Mouse (Mus musculus) midbrain, embryonic 13.5 days (tissue): ENCODE measurements around the gene Pbx1. TPM values are rescaled to one million over a fixed set of nuclear protein-coding genes. Genes with fewer than 3 reads are reported as not detected.

Experiments used
- ATAC-seq: fragments of 200-750 bp; cut with Nextera tagmentation; 2 replicates; pipeline ENCODE4 v1.8.0; 2017; ENCODE audit warnings: mild to moderate bottlenecking, moderate TSS enrichment, moderate library complexity
- H3K27ac ChIP-seq: fragments of 300-500 bp; sonication (generic); 2 replicates; pipeline ENCODE4 v1.5.1; 2015; ENCODE audit warnings: inconsistent platforms, mild to moderate bottlenecking, moderate library complexity
- H3K27me3 ChIP-seq: fragments of 300-500 bp; sonication (generic); 2 replicates; pipeline ENCODE4 v1.6.1; 2015; ENCODE audit warnings: mild to moderate bottlenecking, inconsistent platforms
- H3K36me3 ChIP-seq: fragments of 300-500 bp; sonication (generic); 2 replicates; pipeline ENCODE4 v1.6.1; 2015; ENCODE audit warnings: mild to moderate bottlenecking, inconsistent platforms
- H3K4me1 ChIP-seq: fragments of 300-500 bp; sonication (generic); replicated peaks from 2 replicates; pipeline ENCODE4 v1.6.1; 2015; ENCODE audit warnings: inconsistent platforms
- H3K4me2 ChIP-seq: fragments of 300-500 bp; sonication (generic); replicated peaks from 2 replicates; pipeline ENCODE4 v1.6.1; 2015; ENCODE audit warnings: moderate library complexity, mild to moderate bottlenecking, inconsistent platforms
- H3K4me3 ChIP-seq: fragments of 300-500 bp; sonication (generic); replicated peaks from 2 replicates; pipeline ENCODE4 v1.5.1; 2015; ENCODE audit warnings: mild to moderate bottlenecking, inconsistent platforms
- H3K9ac ChIP-seq: fragments of 300-500 bp; sonication (generic); replicated peaks from 2 replicates; pipeline ENCODE4 v1.6.1; 2015; ENCODE audit warnings: mild to moderate bottlenecking, inconsistent platforms
- H3K9me3 ChIP-seq: fragments of 300-500 bp; sonication (generic); 2 replicates; pipeline ENCODE4 v1.6.1; 2016; ENCODE audit warnings: mild to moderate bottlenecking, inconsistent platforms
- WGBS: fragments of 180-500 bp; shearing (Covaris S2); methylation state at CpG from one replicate; pipeline ENCODE4 v1.1.7; 2015; 5-methylcytosine and 5-hydroxymethylcytosine counted together
- polyA plus RNA-seq: library from polyadenylated mRNA; unstranded; fragments of >200 nt; fragmentation: Nextera tagmentation; extraction: Ambion mirVana; gene quantifications from 2 replicates; pipeline ENCODE4 v1.2.1, GENCODE M21; 2015

Pbx1 gene
- polyA plus RNA-seq, 1 experiment from 2014 or later, result 91.4 TPM

DNA sequence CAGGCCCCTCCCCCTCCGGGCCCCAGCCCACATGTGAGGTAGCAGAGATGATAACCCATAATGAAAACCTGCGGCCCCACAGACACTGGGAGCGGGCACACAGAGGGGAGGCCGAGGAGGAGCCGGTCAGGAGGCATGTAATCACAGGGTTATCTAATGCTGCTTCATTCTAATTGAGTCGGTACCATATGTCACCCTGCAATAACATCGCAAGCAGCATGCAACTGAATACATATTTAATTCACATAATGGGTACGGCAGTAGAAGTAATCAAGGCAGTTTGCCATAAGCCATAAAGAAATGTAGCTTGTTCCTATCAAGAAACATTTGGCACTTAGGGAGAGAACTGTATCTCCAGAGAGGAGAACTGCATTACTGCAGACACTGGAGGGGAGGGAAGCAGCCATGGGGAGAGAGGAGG is 123.0 kb downstream of the Pbx1 start:
- H3K27me3 ChIP-seq, result no peaks in the 10 kb centered on the region
- no peak overlapping the region for H3K4me3 ChIP-seq
- H3K4me2 ChIP-seq, result no peak overlapping the region
- peak overlapping the region; percentile 72 for H3K27ac ChIP-seq
- peaks cover 49% of the 10 kb centered on the region for H3K4me1 ChIP-seq
- peak overlapping the region; percentile 23; the same call in 1 of the 2 replicates for H3K9ac ChIP-seq
- peak; percentile 44; the same call in 1 of the 2 replicates for ATAC-seq
- 51% methylated on average over 8 of the region's 8 CpGs for WGBS
- no peaks in the 10 kb centered on the region for H3K36me3 ChIP-seq
- H3K9me3 ChIP-seq, result no peaks in the 10 kb centered on the region

DNA sequence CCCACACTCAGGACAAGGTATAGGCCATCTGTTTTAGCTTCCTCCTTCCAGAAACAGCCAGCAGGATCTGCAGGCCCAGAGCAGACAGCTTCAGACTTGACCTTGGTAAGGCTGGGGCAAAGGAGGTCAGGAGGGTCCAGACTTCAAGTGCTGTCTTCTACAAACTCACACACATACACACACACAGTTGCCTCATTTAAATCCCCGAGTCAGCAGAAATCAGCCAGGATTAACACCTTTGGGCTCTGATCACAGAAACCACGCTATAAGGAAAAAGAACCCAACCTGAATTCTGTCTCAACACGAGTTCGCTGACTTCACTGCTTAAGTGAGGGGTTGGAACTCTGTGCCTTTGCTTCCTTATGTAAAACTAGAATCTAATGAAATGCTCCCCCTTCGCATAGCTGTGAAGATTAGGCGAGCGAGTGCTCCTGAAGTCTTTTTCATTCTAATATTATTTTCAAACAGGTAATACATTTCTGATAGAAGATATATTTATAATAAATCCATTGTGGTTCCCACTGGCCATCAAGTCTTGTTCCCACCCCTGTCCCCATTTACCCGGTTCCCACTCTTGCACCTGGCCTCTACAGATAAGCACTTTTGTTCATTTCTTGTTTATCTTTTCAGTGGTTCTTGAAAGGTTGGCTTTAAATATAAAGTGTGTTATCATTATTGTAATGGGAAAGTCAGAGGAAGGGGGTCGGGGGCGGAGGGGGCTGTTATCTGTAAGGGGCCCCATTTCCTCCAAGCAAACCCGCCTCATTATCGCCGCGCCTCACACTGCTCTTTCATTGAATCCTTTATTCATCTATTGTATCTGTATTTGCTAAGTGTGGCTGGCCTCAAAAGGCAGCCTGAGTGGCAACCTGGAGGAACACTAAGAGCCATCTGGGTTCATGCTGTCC is 124.5 kb downstream of the Pbx1 start:
- WGBS, result 55% methylated on average over 14 of the region's 14 CpGs
- peak overlapping the region; percentile 72; the same call in 1 of the 2 replicates for H3K27ac ChIP-seq
- no peaks in the 10 kb centered on the region for H3K9me3 ChIP-seq

DNA sequence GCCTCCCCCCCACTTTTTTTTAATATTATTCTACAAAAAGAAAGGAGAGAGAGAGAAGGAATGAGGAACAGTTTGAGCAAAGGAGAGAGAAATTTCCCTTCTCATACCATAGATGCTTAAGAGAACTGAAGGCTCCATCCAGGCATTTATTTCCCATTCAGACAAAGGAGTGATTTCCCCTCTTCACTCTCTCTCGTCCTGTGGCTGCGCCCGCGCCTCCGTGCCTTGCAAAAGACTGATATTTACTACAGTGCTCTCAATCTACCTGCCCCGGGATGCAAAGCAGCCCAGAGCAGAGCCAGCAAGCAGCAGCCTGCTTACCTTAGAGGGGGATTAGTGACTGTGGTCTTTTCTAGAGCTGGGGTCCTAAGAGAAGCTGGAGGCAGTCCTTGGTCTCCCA is 131.6 kb downstream of the Pbx1 start:
- no peaks in the 10 kb centered on the region for H3K9me3 ChIP-seq
- no peaks in the 10 kb centered on the region for H3K36me3 ChIP-seq
- H3K4me1 ChIP-seq, result peaks cover 48% of the 10 kb centered on the region
- peak overlapping the region; percentile 25 for H3K4me2 ChIP-seq
- H3K4me3 ChIP-seq, result no peak overlapping the region
- WGBS, result 71% methylated on average over 6 of the region's 6 CpGs
- no peaks in the 10 kb centered on the region for H3K27me3 ChIP-seq
- peak overlapping the region; percentile 83 for H3K27ac ChIP-seq
- peak; percentile 44; the same call in 1 of the 2 replicates for ATAC-seq
- peak overlapping the region; percentile 42 for H3K9ac ChIP-seq

More for the DNA sequence above, 124.5 kb downstream of the Pbx1 start:
- no peak overlapping the region for H3K9ac ChIP-seq
- H3K4me3 ChIP-seq, result no peak overlapping the region
- no peak overlapping the region for H3K4me2 ChIP-seq
- H3K27me3 ChIP-seq, result no peaks in the 10 kb centered on the region
- H3K4me1 ChIP-seq, result peaks cover 53% of the 10 kb centered on the region
- no peak for ATAC-seq
- H3K36me3 ChIP-seq, result no peaks in the 10 kb centered on the region

DNA sequence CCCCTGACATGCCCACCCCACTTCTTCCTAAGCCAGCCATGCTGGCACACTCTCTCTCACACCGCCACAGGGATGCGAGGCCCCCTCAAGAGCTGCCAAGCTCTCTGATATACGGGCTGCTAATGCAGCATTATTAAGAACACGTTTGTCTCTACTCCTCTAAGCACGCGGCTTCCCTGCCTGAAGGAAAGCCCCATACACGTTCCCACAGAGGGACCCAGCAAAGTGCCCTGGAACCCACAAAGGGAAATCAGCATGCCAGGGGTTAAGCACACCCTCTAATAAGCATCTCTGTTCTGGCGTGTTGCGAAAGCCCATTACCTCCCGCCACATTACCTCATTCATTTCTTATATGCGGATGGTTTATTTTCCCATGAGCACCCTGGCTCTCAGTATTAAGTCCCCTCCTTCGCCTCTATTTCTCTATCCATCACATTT is 132.1 kb downstream of the Pbx1 start:
- peaks cover 45% of the 10 kb centered on the region for H3K4me1 ChIP-seq
- no peaks in the 10 kb centered on the region for H3K9me3 ChIP-seq
- H3K36me3 ChIP-seq, result no peaks in the 10 kb centered on the region
- H3K27me3 ChIP-seq, result no peaks in the 10 kb centered on the region
- peak overlapping the region; percentile 42 for H3K9ac ChIP-seq
- H3K4me3 ChIP-seq, result no peak overlapping the region
- peak overlapping the region; percentile 83 for H3K27ac ChIP-seq
- peak; percentile 71 for ATAC-seq
- 50% methylated on average over 12 of the region's 12 CpGs for WGBS
- peak overlapping the region; percentile 25 for H3K4me2 ChIP-seq

DNA sequence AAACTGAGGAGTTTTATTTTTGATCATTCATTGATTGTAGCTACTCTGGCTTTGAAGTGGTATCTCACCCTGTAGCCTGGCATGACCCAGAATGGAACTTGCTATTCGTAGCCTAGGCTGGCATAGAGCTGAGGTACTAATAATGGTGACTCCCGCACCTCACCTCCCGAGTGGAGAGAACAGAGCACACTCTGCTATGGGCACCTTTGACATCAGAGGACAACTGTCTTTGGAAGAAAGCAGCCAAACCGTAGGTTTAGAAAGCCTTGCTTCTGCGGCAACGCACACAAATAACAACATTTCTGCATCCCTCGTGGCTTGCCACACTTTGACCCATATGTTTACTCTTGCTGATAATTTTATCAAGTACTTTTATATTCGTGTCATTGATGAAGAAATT is 132.9 kb downstream of the Pbx1 start:
- Histone ChIP-seq H3K9me3 (no peaks in the 10 kb centered on the region), H3K9ac (no peak overlapping the region), H3K4me3 (no peak overlapping the region), H3K4me1 (peaks cover 45% of the 10 kb centered on the region), H3K36me3 (no peaks in the 10 kb centered on the region), H3K27me3 (no peaks in the 10 kb centered on the region), H3K4me2 (no peak overlapping the region), H3K27ac (peak overlapping the region; percentile 83; the same call in 1 of the 2 replicates)
- 91% methylated on average over 8 of the region's 8 CpGs for WGBS
- ATAC-seq, result no peak

DNA sequence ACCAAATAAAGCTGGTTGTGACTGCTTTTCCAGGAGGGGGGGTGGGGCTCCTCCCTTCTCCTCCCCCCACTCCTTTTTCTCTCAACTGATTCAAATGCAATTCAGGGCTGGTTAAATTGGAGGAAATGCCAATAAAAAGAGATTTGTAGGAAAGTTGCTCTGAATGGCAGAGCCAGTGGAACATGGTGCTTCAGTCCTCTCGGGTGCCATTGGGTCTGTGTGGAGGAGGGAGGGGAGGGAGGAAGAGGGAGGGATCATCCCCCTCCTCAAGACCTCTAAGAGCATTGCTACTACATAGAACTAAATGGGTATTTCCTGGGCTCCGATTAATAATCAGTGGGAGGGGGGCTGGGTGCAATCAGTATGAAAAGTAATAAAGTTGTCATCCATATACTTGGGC is 135.8 kb downstream of the Pbx1 start:
- ATAC-seq, result no peak
- H3K9me3 ChIP-seq, result no peaks in the 10 kb centered on the region
- H3K9ac ChIP-seq, result no peak overlapping the region
- H3K4me2 ChIP-seq, result no peak overlapping the region
- no peaks in the 10 kb centered on the region for H3K36me3 ChIP-seq
- H3K4me1 ChIP-seq, result peaks cover 47% of the 10 kb centered on the region
- WGBS, result 62% methylated on average over 2 of the region's 2 CpGs
- no peaks in the 10 kb centered on the region for H3K27me3 ChIP-seq
- H3K27ac ChIP-seq, result no peak overlapping the region
- H3K4me3 ChIP-seq, result no peak overlapping the region

DNA sequence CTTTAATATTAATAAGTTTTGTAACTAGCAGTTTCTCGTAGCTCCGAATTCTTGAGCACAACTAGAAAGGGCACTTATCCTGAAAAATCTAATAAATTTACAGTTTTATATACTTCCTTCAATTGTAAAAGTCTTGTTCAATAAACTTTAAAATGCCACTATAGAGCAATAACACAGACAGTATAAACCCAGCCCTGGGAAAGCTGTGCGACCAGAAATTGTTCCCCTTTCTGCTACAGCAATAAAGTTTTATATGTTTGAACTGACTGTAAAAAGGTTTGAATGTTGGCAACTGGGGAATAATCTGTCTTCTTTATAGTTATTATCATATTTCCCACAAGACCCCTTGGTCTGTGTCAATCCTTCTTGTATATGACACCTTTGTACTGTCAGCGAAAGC is 136.3 kb downstream of the Pbx1 start:
- peaks cover 47% of the 10 kb centered on the region for H3K4me1 ChIP-seq
- no peak overlapping the region for H3K4me3 ChIP-seq
- H3K27ac ChIP-seq, result no peak overlapping the region
- no peak overlapping the region for H3K9ac ChIP-seq
- ATAC-seq, result no peak
- WGBS, result 85% methylated on average over 4 of the region's 4 CpGs
- H3K36me3 ChIP-seq, result no peaks in the 10 kb centered on the region
- H3K4me2 ChIP-seq, result no peak overlapping the region
- H3K27me3 ChIP-seq, result no peaks in the 10 kb centered on the region
- H3K9me3 ChIP-seq, result no peaks in the 10 kb centered on the region

DNA sequence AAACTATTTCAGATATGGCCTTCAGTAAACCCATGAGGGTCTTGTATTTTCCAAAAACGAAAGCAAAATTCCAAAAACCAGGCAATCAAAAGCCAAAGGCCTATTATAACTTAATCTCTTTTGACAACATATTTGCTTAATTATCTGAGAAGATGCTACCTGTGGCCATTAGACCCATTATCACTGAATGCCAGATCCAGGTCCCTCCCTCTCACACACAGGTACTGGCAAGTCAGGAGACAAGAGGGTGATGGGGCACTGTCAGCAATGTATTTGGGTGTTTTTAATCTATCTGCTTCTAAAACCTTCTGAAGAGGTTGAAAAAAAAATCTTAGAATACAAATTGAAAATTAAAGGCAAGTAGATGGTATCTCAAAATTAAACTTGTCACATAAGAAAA is 138.4 kb downstream of the Pbx1 start:
- Histone ChIP-seq H3K9ac (no peak overlapping the region), H3K4me2 (no peak overlapping the region), H3K27me3 (no peaks in the 10 kb centered on the region), H3K36me3 (no peaks in the 10 kb centered on the region), H3K27ac (no peak overlapping the region), H3K4me3 (no peak overlapping the region), H3K4me1 (peaks cover 50% of the 10 kb centered on the region), H3K9me3 (no peaks in the 10 kb centered on the region)
- ATAC-seq, result no peak
- WGBS, result 90% methylated on average over 1 of the region's 1 CpGs

DNA sequence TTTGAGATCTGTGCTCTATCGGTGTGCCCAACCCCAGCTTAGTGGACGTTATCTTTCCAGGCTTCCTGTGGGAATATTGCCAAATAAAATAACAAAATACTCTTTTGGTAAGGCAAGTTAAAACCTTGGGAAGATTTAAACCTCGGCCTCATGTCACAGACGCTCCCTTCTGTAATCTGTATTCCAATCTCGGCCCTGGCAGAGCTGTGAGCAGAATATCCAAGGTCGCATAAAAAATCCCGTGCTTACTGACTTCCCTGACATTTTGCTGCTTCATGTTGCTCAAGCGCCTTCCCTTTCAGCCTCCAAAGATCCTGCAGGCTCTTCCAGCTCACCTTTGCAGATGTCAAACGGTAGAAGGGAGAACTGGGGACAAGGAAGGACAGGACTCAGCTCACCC is 140.0 kb downstream of the Pbx1 start:
- WGBS, result 60% methylated on average over 9 of the region's 9 CpGs

DNA sequence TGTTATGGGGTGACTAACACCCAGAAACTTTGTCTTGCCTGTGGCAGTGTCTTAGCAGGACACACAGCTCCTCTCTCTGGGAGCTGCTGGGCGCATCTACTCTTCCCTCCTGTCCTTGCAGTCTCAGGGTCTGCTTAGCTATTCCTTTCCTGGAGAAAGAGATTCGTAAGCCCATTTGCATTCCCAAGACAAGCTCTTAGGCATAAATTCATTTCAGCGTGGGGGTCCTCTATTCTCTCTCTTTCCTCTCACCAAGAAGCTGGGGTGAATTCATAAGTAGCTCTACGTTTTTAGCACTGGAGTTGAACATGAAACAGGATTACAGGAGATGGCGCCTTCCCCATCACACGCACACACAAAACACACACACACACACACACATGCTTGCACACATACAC is 140.4 kb downstream of the Pbx1 start:
- peak overlapping the region; percentile 75 for H3K27ac ChIP-seq
- H3K27me3 ChIP-seq, result no peaks in the 10 kb centered on the region
- H3K4me3 ChIP-seq, result no peak overlapping the region
- H3K4me2 ChIP-seq, result peak overlapping the region; percentile 21
- H3K4me1 ChIP-seq, result peaks cover 70% of the 10 kb centered on the region
- H3K9ac ChIP-seq, result no peak overlapping the region; the same call in 1 of the 2 replicates
- WGBS, result 33% methylated on average over 6 of the region's 6 CpGs
- no peaks in the 10 kb centered on the region for H3K36me3 ChIP-seq
- H3K9me3 ChIP-seq, result no peaks in the 10 kb centered on the region
- ATAC-seq, result no peak

More for the DNA sequence above, 140.0 kb downstream of the Pbx1 start:
- H3K4me3 ChIP-seq, result no peak overlapping the region
- no peaks in the 10 kb centered on the region for H3K9me3 ChIP-seq
- H3K27ac ChIP-seq, result peak overlapping the region; percentile 75
- H3K27me3 ChIP-seq, result no peaks in the 10 kb centered on the region
- peaks cover 66% of the 10 kb centered on the region for H3K4me1 ChIP-seq
- no peaks in the 10 kb centered on the region for H3K36me3 ChIP-seq
- peak overlapping the region; percentile 21; the same call in 1 of the 2 replicates for H3K4me2 ChIP-seq
- no peak for ATAC-seq
- H3K9ac ChIP-seq, result no peak overlapping the region

DNA sequence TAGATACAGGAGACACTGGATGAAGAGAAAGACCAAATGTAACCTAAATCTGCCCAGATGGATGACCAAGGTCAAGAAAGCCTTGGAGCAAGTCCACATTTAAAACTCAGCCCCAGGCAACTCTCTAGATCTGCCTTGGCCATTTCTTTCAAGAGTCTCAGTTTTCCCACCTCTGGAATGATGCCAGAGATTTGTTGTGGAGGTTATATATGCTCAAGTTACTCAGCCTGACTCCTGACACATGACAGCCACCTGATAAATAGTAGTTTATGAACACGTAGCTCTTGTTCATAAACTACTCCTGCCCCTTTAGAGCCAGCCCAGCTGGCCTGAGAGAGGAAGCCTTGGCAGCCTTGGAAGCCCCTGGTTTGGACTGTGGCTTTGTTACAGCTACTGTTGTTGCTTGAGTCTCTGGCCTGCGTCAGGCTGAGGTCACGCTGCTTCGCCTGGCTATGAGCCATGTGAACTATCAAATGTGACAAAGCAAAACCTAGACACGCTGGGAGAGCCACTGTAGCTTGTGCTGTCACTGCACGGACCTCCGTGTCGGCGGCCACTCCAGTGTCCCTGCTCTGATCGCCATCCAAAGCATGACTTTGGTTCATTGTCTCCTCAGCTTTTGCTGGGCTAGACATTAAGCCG is 140.9 kb downstream of the Pbx1 start:
- Histone ChIP-seq H3K9ac (no peak overlapping the region; the same call in 1 of the 2 replicates), H3K27me3 (no peaks in the 10 kb centered on the region), H3K27ac (peak overlapping the region; percentile 75), H3K9me3 (no peaks in the 10 kb centered on the region), H3K4me3 (no peak overlapping the region), H3K36me3 (no peaks in the 10 kb centered on the region), H3K4me2 (peak overlapping the region; percentile 21), H3K4me1 (peaks cover 70% of the 10 kb centered on the region)
- no peak for ATAC-seq
- WGBS, result 46% methylated on average over 11 of the region's 11 CpGs
